9 mouse cellular contexts compared by ENCODE assay signal in genomic region chr2:139220757-139221400, GRCm38 (mm10).
A peak's percentile ranks its signal among the peaks of the same experiment; 100 is the strongest.
DNase-seq lines count a peak whose midpoint lies in the region; ATAC-seq and TF ChIP-seq lines count a peak whose summit lies in the region.
"Had no signal": no experiment of that assay in that cellular context is flagged by ENCODE, and none has a peak within 500 bp of the region (broad histone marks: within the 10 kb centered on the region; RNA-seq: fewer than 3 reads in every experiment).

No protein-coding gene starts in this region.

- H3K9ac ChIP-seq in kidney, postnatal 0 days (ENCODE audit: low read depth, low read length), result no peak overlapping the region
- no peak overlapping the region for H3K9ac ChIP-seq in embryonic facial prominence, embryonic 12.5 days
- H3K9ac ChIP-seq in midbrain, embryonic 14.5 days (replicated peaks; ENCODE audit: low read length), result no peak overlapping the region

- TF ChIP-seq POLR2A in kidney, adult 2 months (IDR thresholded peaks at IDR 0.05; ENCODE audit: low read depth, low read length), result no peak

- H3K4me2 ChIP-seq in kidney, postnatal 0 days (ENCODE audit: low read length), result peak overlapping the region; percentile 25
- H3K4me2 ChIP-seq in embryonic facial prominence, embryonic 12.5 days (replicated peaks), result 0 out of 2 replicates have a peak overlapping the region, but pooled peaks have one; percentile 7
- peak overlapping the region; percentile 17; the same call in 1 of the 2 replicates for H3K4me2 ChIP-seq in midbrain, embryonic 14.5 days (ENCODE audit: low read length)

- no peak; the same call in 1 of the 2 replicates for ATAC-seq in kidney, postnatal 0 days (replicated peaks; ENCODE audit: low FRiP score, low read depth)
- ATAC-seq in embryonic facial prominence, embryonic 12.5 days (ENCODE audit: insufficient number of reproducible peaks, insufficient read depth, low FRiP score, low TSS enrichment), result no peak
- ATAC-seq in midbrain, embryonic 14.5 days (ENCODE audit: low FRiP score, low TSS enrichment), result 0 out of 2 replicates have a peak, but pooled peaks have one; percentile 48
- ATAC-seq: Patski had no signal

- no peak overlapping the region for H3K4me3 ChIP-seq in kidney, postnatal 0 days (replicated peaks; ENCODE audit: low read depth, low read length)
- H3K4me3 ChIP-seq in kidney, adult 2 months (ENCODE audit: insufficient read depth, low read depth, low read length), result no peak overlapping the region
- no peak overlapping the region for H3K4me3 ChIP-seq in embryonic facial prominence, embryonic 12.5 days
- no peak overlapping the region for H3K4me3 ChIP-seq in midbrain, embryonic 14.5 days (replicated peaks; ENCODE audit: low read depth, low read length)

- no peak for TF ChIP-seq CTCF in kidney, postnatal 0 days (IDR thresholded peaks at IDR 0.05; ENCODE audit: low read depth)
- TF ChIP-seq CTCF in kidney, adult 2 months (conservative IDR thresholded peaks at IDR 0.05; ENCODE audit: insufficient read depth, insufficient read length, low read depth, low read length), result no peak

- no peak overlapping the region for H3K27ac ChIP-seq in kidney, postnatal 0 days
- no peak overlapping the region for H3K27ac ChIP-seq in kidney, adult 2 months (ENCODE audit: insufficient read depth, low read depth, low read length)
- no peak overlapping the region for H3K27ac ChIP-seq in embryonic facial prominence, embryonic 12.5 days
- H3K27ac ChIP-seq in midbrain, embryonic 14.5 days (replicated peaks; ENCODE audit: low read depth, low read length), result peak overlapping the region; percentile 39

- peak; percentile 28 for DNase-seq in kidney, postnatal 0 days (ENCODE audit: low spot score)
- no peak for DNase-seq in kidney, adult 2 months
- DNase-seq in hindlimb bud, embryonic 11.5 days (ENCODE audit: extremely low spot score, low read depth, low spot score), result peak; percentile 14
- DNase-seq in midbrain, embryonic 14.5 days, result peak; percentile 71
- no peak for DNase-seq in gastrocnemius, postnatal 36 days
- no peak for DNase-seq in MN1 (ENCODE audit: low spot score)
- DNase-seq in adrenal gland, postnatal 25 days, result no peak

- no peaks in the 10 kb centered on the region for H3K36me3 ChIP-seq in kidney, postnatal 0 days (ENCODE audit: insufficient read depth, low read length)
- no peaks in the 10 kb centered on the region for H3K36me3 ChIP-seq in kidney, adult 2 months (ENCODE audit: control insufficient read depth, insufficient read depth, low read length)
- no peaks in the 10 kb centered on the region for H3K36me3 ChIP-seq in embryonic facial prominence, embryonic 12.5 days
- H3K36me3 ChIP-seq in midbrain, embryonic 14.5 days (ENCODE audit: control insufficient read depth, insufficient read depth, low read length), result no peaks in the 10 kb centered on the region

- H3K27me3 ChIP-seq in kidney, postnatal 0 days (ENCODE audit: insufficient read depth, low read length), result no peaks in the 10 kb centered on the region
- H3K27me3 ChIP-seq in kidney, adult 2 months (replicated peaks; ENCODE audit: control insufficient read depth, insufficient read depth, low read length), result no peaks in the 10 kb centered on the region
- no peaks in the 10 kb centered on the region for H3K27me3 ChIP-seq in embryonic facial prominence, embryonic 12.5 days
- H3K27me3 ChIP-seq in midbrain, embryonic 14.5 days (ENCODE audit: control insufficient read depth, insufficient read depth, low read length), result no peaks in the 10 kb centered on the region
- H3K27me3 ChIP-seq: Patski had no signal

- H3K9me3 ChIP-seq in kidney, postnatal 0 days (replicated peaks; ENCODE audit: low read length), result no peaks in the 10 kb centered on the region
- H3K9me3 ChIP-seq in embryonic facial prominence, embryonic 12.5 days, result no peaks in the 10 kb centered on the region
- H3K9me3 ChIP-seq in midbrain, embryonic 14.5 days (ENCODE audit: control insufficient read depth, low read length), result no peaks in the 10 kb centered on the region

- WGBS in kidney, postnatal 0 days, result 19% methylated on average over 9 of the region's 9 CpGs
- WGBS in kidney, adult 2 months, result 23% methylated on average over 9 of the region's 9 CpGs
- WGBS in embryonic facial prominence, embryonic 12.5 days, result 47% methylated on average over 9 of the region's 9 CpGs
- WGBS in midbrain, embryonic 14.5 days, result 50% methylated on average over 9 of the region's 9 CpGs

- intact Hi-C loops in gastrocnemius, postnatal 36 days (cut with DNase I), result no loop called here

- H3K4me1 ChIP-seq in kidney, postnatal 0 days (replicated peaks; ENCODE audit: insufficient read depth, low read length), result no peaks in the 10 kb centered on the region
- H3K4me1 ChIP-seq in kidney, adult 2 months (ENCODE audit: control insufficient read depth, insufficient read depth, low read length), result no peaks in the 10 kb centered on the region
- H3K4me1 ChIP-seq in embryonic facial prominence, embryonic 12.5 days, result no peaks in the 10 kb centered on the region
- no peaks in the 10 kb centered on the region for H3K4me1 ChIP-seq in midbrain, embryonic 14.5 days (ENCODE audit: control insufficient read depth, insufficient read depth, low read length)

Comparison
In these comparisons a context has a peak if more than half of its experiments do, and no peak if none do; other contexts are left out.
1. DNase-seq: peak in kidney, postnatal 0 days (single experiment), hindlimb bud, embryonic 11.5 days (single experiment) and midbrain, embryonic 14.5 days (single experiment); none in kidney, adult 2 months (single experiment), gastrocnemius, postnatal 36 days (0 of 2), MN1 (single experiment) and adrenal gland, postnatal 25 days (single experiment).
2. Peak in every context shown above with its lines, with median percentiles within 50 percentile points of each other: H3K4me2 ChIP-seq.